Mouse (Mus musculus): ENCODE results near the gene Poc1a.
A peak's percentile ranks its signal among the peaks of the same experiment; 100 is the strongest.

The Poc1a gene

DNA sequence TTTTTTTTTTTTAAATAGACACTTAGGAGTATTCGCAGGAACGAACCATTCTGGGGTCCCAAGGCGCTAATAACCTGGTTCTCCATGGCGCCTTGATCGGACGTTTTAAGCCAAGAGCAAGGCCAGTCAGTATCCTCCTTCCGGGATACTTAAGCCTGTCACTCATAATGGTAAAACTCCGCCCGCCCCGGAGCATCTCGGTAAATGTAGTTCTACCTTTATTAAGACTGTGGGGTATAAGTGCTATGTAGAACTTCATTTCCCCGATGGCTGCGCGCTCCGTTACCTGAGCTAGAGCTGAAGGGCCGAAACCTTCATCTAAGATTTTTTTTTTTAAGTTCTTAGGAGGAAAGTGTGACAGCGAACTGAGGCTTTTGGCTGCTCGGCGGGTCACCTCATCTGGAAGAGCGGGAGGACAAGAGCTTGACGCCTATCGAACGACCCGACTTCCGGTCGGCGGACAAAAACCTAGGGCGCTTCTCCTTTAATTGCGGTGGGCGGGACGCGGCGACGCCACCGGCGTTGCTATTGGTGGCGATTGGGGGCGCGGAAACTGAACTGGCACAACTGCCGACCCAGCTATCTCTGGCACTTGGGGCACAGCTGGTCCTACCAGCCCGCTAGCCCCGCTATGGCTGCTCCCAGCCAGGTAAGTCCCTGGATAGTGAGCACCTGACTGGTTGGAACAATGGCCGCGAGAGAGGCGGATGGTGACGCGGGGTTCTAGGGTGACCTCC, at the start of gene Poc1a:
Poc1a (plus strand) TSS at position 254 of the 737 bp plus-strand sequence.
- DNase-seq, result peak; percentile 93

DNA sequence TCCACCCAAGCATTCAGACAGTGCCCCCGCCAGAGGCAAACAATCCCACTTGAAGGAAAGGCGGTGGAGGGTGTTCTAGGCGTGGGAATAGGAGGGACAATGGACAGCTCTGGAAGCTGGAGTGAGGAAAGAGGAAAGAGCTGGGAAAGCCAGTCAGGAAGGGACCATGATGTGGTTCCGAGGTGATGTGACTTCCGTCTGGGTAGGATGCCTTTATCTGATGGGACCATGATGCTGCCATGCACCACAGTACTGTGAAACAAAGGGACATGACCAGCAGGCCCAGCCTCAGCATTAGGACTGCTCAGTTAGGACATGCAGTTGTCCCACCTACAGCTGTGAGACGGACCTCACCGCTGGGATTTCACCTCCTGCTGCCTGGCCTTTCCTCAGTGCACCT, 49.6 kb upstream of the Poc1a start:
- DNase-seq, result no peak

DNA sequence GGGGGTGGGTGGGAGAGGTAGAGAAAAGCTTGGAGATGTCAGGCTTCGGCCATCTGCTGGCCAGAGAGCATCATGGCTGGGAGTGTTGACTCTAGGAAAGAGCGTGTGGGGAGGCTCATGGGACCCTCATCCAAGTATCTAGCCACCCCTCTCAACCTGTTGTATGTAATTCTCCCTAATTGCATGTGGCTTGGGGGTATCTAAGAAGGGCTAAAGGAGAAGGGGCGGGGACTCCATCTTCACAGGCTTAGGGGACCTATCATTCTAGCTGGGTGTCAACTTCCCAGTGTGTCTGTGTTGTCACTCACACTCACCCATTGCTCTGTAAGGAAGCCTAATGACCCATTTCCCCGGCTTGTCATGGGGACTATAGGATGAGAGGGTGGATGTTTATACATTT, 49.0 kb upstream of the Poc1a start:
- DNase-seq, result no peak

DNA sequence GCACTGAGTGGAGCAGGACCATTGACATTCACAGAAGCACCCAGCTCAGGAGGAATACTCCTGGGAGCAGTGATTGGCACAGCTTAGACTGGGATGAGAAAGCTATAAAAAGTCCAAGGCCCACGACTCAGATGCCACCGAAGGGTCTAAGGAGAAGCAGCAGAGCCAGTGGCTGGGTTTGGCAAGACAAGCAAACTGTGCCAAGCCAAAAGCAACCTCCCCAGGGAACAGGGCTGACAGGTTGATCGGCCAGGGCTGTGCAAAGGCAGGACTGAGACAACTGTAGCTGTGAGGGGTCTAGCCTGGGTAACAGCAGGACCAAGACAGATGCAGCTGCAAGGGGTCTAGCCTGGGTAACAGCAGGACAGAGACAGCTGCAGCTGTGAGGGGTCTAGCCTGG, 47.9 kb upstream of the Poc1a start:
- DNase-seq, result no peak

DNA sequence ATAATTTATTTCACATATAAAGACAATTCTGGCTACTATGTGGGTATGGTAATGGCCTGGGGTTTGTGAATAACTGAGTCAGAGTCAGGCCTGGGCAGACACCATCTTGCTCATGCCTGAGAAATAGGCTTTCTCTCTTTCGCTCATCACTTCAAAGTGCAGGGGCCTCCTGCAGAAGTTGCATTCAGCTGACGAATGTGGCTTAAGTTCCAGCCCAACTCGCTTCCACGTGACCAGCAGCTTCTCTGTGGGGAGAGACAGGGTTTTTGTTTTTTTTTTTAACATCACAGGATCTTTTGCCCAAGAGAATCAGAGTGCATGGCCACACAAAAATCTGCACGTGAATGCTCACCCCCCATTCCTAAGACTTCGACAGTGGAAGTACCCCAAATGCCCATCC, 46.9 kb upstream of the Poc1a start:
- no peak for DNase-seq

DNA sequence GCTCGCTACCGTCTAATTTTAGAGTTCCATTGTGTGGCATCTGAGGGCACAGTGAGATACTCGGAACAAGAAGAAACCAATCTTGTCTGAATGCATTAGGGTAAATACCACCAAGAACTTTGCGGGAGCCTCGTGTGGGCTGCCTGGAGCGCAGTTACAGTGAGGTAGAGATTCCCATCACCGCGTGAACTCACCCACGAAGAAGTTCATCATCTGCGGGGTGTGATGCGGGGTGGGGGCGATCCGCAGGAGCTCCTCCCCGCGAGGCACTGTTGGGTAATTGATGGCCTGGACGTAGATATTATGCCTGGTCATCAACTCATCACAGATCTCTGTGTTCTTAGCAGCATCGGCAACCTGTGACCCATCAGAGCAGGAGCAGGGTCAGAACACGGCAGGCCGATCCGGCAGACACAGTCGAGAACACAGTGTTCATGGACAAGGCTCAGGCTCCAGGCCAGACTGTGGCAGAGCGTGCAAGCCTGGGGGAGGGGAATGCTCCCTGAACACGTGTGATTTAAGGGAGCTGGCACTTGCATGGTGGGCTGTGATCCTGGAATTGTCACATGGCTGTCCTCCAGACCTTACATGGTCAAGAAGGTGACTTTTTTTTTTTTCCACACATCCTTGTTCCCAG, 45.5 kb upstream of the Poc1a start:
- DNase-seq, result no peak

DNA sequence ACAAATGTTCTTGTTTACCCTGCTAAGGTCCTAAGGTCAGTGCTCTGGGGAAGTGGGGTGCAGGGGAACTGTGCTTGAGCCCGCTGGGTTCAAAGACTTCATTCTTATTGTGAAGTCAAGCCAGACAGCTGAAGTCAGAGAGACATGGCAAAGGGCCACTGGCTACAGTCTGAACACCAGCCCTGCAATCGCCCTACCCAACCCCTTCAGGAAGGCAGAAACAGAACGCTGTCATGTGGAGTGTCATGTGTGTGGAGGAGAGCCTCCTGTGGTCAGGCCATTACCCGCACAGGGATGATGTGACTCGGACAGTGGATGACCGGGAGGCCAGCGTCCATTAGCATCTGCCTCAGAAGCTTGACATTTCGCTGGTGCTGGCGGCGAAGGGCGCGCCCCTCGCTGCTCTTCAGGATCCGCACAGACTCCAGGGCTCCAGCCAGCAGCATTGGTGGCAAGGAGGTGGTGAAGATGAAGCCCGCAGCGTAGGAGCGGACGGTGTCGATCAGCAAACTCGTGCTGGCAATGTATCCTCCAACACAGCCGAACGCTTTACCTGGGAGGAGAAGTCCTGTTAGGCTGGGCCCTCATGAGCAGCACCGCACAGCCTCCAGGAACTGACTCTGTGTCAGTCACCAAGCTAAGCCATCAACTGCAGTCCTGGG, 44.6 kb upstream of the Poc1a start:
- DNase-seq, result no peak

DNA sequence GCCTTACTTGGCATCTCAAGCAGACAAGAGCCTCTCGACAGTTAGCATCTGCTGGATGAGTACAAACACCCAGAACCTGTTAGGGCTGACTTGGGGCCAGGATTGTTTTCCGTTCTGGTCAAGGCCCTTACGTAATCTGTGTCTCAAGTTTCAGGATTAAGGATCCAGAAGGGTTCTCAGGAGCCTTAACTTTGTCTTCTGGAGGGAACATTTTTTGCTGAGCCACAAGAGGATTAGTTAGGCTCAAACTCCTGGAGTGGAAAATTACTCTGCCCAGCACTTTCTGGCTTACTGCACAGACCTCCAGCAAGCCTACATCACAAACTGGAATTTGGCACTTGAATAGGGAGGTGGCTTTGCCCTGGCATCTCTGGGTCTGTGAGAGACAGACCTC, 44.0 kb upstream of the Poc1a start:
- no peak for DNase-seq

DNA sequence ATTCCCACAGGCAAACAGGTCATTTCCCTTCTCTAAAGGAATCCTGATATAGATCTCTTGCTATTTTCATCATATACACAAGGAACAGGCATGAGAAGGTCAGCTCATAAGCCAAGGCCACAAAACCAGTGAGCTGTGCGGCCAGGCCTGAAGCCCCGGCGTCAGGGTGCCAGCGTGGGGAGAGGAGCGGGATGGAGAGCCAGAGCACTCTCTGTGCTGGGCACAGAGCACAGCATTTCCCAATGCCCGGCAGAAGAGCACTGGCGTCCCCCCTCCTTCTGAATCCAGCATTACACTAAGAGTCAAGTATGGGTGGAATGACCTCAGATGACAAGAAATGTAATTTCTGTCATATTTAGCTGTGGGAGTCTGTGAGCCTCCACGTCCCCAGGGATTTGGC, 43.5 kb upstream of the Poc1a start:
- no peak for DNase-seq

DNA sequence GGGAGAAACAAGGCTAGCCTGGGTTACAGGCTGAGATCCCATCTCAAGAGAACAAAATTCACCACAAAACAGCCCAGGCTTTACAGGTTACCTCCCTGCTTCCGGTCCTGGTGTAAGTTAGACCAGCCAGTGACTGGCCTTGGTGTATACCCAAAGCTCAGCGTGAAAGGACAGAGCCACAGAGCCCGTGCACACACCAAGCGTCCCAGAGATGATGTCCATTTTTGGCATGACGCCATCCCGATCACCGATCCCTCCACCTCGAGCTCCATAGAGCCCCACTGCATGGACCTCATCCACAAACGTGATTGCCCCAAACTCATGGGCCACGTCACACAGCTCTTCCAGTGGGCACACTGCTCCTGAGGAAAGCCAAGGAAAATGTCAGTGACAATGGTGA, 43.0 kb upstream of the Poc1a start:
- no peak for DNase-seq

DNA sequence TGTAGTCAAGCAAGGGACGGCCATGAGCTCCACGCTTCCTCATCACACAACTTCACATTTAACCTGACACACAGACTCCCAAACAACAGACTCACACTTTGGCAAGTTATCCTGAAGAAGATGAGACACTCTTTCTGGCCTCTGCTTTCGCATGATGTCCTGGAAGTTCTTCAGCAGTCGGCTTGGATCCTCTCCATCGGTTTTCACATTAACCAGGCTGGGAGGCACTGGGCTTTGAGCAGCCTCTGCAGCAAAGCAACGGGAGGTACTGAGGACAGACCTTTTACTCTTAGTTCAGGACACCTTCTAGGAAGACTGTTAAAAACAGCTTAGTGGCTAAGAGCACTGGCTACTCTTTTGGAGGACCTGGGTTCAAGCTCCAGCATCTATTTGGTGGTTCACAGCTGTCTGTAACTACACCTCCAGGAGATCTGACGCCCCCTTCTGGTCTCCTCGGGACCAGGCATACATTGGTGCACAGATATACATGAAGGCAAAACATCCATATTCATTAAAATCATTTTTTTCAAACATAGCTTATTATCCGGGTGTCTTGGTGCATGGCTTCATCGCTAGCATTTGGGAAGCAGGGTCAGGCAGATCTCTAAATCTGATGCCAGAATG, 39.2 kb upstream of the Poc1a start:
- no peak for DNase-seq

DNA sequence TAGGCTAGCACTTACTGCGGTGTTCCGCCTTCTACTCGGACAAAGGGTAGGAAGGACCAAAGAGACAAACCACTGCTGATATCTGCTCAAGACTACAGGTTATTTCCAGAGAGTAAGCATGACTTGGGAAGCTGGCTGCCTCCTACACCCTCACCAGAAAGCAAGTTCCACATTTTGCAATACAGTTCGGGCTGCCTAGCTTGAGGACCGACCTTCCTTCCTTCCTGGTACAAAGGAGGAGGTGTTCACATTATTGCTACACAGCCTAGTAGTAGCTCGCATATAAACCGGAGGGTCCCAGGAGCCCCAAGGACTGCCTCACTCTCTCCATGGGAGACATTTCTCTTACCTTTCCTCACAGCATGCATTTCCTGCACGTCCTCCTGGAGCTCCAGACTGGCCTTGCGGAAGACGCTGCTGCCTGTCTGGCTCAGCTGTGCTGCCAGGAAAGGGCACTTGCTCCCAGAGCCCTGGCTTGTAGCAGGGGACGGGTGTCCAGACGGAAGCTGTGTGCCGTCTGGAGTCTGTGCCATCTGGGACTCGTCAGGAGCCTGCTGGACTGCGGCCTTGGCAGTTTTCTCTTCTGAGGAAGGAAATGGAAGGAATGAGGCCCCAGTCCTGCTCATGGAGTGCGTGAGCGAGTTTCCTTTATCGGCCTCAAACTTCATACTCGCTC, 37.9 kb upstream of the Poc1a start:
- peak; percentile 81 for DNase-seq

DNA sequence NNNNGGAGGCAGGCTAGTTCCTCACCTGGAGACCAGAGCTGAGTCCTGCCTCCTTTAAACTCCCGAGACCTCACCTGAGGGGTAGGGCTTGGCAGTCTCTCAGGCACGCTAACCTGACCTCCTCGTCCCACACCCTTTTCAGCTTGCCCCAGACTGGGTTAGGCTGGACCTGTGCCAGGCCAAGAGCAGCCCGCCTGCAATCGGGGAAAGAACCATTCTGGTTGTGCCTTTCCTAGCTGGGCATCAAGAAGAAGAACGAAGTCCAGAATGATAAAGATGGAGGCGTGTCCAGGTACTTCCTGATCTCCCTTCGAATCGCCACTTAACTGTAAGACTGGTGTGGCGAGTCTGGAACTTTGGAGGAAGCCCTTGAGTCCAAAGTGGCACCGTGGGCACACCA, 31.3 kb upstream of the Poc1a start:
- no peak for DNase-seq

DNA sequence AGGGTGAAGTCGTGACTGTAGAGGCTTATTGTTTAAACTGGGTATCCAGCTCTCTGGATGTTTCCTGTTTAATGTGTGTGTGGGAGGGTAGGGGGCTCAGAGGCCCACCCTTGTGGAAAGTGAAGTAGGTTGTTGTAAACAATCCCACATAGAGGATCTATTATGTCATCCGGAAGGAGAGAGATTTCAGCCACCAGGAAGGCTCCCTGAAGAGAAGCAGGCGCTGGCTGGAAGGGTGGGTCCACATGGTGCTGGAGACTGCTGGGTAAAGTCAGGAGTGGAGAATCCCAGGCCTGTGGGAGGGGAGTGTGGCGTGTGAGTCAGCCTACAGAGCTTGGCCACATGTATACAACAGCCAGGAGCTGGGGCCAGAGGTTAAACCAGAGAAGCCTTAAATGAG, 30.6 kb upstream of the Poc1a start:
- DNase-seq, result no peak

DNA sequence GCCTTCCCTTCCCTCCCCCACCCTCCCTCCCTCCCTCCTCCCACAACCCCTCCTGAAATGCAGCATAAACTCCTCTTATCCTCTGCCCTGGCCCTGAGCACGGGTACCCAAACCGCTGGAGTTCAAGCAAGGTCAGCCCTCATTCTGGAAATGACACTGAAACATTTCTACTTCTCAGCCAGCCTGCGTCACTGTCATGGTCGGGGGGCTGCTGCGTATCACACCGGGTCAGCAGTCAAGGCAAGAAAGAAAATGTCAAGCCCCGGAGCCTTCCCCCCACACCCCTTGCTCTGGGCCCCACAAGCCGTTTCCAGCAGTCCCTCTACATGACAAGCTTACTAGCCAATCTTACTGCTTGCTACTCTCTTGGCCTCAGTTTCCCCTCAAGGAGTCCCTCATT, 29.8 kb upstream of the Poc1a start:
- no peak for DNase-seq

DNA sequence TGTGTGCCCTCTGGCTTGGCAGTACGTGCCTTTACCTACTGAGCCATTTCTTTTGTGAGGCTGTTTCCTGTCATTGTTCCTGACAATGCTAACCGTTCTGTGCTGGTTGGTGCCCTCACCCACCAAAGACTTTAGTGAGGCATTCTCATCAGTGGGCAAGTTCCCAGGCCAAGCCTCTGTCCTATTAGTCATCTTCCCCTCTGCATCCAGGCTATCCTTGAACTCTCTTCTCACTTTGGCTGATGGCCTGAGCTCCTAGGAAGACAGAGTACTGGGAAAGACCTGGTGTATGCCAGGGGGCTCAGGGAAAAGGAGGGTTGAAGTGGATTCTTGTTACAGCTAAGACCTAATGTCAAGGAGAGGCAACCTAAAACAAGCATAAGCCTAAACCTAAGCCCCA, 26.9 kb upstream of the Poc1a start:
- DNase-seq, result no peak

DNA sequence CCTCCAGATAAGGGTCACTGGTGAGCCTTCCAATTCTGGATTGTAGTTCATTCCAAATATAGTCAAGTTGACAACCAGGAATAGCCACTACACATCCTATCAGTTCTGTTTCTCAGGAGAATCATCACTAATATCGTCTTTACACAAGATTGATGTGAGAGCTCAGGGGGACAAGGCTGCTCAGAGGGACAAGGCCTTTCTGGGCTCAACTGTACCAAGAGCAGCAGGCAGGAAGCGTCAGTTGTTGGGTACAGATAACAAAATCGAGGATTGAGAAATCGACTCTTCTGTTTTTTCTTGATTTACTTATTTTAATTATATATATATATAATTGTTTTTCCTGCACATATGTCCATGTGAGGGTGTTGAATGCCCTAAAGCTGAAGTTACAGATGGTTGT, 22.4 kb upstream of the Poc1a start:
- no peak for DNase-seq

DNA sequence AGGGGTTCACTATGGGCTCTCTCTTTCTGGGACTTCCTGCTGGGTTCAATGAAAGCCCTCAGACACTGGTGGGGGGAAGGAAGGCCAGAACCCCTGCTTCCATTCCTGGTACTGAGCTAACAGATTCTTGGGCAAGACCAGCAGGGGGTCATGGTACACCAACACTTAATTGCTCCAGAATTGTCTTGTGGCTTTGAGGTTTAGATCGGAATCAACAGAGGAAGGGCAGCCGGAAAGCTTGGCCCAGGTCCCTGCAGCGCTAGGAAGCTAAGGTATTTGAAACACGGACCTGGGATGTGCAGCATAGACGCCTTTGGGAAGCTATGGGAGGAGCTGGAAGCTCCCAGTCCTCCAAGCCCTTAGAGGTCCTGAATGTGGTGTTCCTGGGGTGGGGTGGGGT, 21.9 kb upstream of the Poc1a start:
- DNase-seq, result no peak

DNA sequence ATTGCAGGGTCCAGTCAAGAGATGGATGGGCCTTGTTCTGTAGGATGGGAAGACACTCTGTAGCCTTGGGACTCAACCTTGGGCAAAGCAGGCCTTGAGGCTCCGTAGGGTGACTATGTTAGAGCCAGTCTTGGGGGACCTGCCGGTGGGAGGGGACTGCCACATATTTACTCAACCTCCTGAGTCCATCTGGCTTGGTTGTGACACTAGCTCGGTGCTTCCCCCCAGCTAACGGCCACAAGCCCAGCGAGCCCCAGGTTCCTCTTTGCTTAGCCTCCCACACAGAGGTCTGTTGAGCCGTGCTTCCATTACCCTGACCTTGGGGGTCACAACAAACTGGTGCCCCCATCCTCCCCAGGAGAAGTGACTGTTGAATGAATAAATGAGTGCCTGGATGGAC, 19.8 kb upstream of the Poc1a start:
- no peak for DNase-seq

DNA sequence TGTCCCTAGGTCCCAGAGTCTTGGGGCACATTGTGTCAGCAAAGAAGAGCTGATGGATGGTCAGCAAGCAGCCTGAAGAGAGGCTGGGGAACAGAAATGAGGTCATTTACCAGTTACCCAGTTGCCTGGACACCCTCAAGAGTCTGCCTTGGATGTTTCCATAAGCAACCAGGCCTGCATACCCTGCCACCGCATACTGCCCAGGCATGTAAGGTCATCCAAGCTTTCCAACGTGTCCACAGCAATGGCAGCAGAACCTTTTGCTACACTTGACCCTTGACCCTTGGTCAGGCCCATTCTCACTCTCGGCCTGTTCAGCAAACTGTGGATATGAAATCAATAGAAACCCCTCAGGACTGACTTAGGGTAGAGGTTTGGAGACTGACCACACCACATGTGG, 19.4 kb upstream of the Poc1a start:
- DNase-seq, result no peak

DNA sequence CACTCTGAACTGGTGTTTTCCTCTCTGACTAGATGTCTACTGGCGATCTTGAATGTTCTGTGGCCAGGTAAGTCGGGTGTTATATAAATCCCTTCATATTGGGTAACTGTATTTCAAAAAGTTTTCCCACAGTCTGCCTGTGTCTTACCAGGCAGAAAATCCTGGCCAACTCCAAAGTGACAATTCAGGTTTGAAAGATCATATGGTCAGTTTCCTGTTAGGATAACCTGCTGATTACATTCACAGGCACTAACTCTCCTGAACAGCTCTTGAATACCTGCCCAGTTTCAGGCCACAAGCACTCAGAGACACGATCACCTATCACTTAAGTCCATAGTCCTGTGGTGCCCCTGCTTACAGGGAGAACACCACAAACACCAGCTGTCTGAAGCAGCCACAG, 18.8 kb upstream of the Poc1a start:
- DNase-seq, result no peak

DNA sequence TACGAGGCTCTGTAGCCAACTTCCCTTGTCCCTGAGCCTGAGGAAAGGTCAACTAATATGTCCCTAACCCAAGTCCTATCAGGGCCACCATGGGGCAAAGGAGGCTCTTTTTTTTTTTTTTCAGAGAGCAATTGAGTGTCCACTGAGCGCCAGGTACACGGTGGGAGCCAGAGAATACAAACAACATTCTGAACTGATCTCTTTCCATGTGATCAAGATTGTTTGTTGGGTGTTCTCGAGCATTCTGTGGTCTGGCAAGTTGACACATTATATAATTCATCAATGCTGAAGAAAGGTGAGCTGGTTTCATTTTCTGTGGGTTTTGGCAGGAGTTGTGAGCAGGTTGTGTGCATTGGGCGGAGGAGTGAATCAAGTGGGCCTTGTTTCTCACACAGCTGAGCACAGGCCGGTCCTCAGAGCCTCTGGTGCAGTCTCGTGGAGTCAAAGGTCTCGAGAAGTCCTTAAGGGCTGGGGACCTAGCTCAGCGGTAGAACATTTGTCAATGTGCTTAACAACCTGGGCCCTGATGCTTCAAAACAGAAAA, 17.4 kb upstream of the Poc1a start:
- DNase-seq, result no peak

Measured in cerebellum, adult 8-10 months (tissue).